Mouse (Mus musculus): ENCODE results near the gene Satb2. TPM values are rescaled to one million over a fixed set of nuclear protein-coding genes. Genes with fewer than 3 reads are reported as not detected.

Gene Satb2
- total and polyA plus RNA-seq, 3 experiments = not detected

DNA sequence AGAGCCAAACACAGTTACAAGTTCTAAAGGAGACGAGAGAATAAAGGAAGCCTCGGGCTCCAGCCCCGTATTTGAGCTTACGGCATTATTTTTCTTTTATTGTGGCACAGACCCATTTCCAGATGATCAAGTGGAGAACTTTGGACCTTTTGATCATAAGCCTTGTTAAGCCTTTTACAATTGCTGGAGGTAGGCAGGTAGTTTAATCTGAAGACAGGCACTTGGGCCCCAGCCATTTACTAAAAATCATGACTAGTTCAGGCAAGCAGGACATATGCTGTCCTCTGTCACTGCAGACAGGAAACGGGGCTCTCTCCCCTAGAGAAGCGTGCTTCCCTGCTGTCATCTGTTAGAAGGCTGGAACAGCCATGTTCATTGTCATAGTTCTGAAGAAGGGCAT is 26.9 kb downstream of the Satb2 start:
- H3K4me3 ChIP-seq (ENCODE audit: control insufficient read depth in 1 of 2, insufficient read depth in 1 of 2, low read depth in 2 of 2, low read length in 2 of 2) = no peak overlapping the region
- TF ChIP-seq E2F4 (IDR thresholded peaks at IDR 0.05; ENCODE audit: borderline replicate concordance, low read depth, low read length) (no peak), TCF12 (IDR thresholded peaks at IDR 0.05; ENCODE audit: low read depth, low read length) (no peak), UBTF (IDR thresholded peaks at IDR 0.05; ENCODE audit: borderline replicate concordance, insufficient read depth, low read depth, low read length) (no peak), MYC (IDR thresholded peaks at IDR 0.05; ENCODE audit: low read depth, low read length) (no peak)
- no peaks in the 10 kb centered on the region for H3K9me3 ChIP-seq (replicated peaks; ENCODE audit: insufficient read depth, low read length)
- no peak overlapping the region for H3K27ac ChIP-seq (ENCODE audit: control insufficient read depth, low read depth, low read length)
- no peaks in the 10 kb centered on the region for H3K27me3 ChIP-seq (ENCODE audit: control insufficient read depth in 1 of 2, insufficient read depth in 2 of 2, low read length in 2 of 2)
- no peaks in the 10 kb centered on the region for H3K79me2 ChIP-seq (ENCODE audit: control insufficient read depth, insufficient read depth, low read length, poor library complexity)
- no peak overlapping the region for H3K9ac ChIP-seq (ENCODE audit: control insufficient read depth, low read depth, low read length, poor library complexity, severe bottlenecking)
- DNase-seq (ENCODE audit: low read depth, low spot score) = no peak
- no peaks in the 10 kb centered on the region for H3K36me3 ChIP-seq (ENCODE audit: control insufficient read depth in 1 of 2, insufficient read depth in 2 of 2, low read length in 2 of 2)
- H3K4me1 ChIP-seq (ENCODE audit: control insufficient read depth in 1 of 2, insufficient read depth in 2 of 2, low read length in 2 of 2) = no peaks in the 10 kb centered on the region

DNA sequence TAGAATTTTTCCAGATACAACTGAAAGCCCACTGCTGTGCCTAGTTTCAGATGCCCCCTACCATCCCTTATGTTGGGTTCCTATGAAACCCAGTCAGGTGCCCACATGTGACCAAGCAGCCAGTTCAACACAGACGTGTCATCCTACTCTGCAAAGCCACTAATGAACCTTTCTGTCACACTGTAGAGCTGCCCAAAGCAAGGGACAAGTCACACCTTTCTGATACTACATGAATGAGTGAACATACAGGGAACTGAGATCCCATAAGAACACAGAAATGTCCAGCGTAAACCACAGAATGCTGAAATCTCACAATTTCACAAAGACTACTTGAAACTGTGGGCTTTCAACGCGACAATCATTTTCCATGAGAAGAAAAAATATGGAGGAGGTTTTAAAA is 39.0 kb downstream of the Satb2 start:
- no peaks in the 10 kb centered on the region for H3K36me3 ChIP-seq (ENCODE audit: control insufficient read depth in 1 of 2, insufficient read depth in 2 of 2, low read length in 2 of 2)
- no peaks in the 10 kb centered on the region for H3K9me3 ChIP-seq (replicated peaks; ENCODE audit: insufficient read depth, low read length)
- H3K4me1 ChIP-seq (ENCODE audit: control insufficient read depth in 1 of 2, insufficient read depth in 2 of 2, low read length in 2 of 2) = no peaks in the 10 kb centered on the region
- H3K79me2 ChIP-seq (ENCODE audit: control insufficient read depth, insufficient read depth, low read length, poor library complexity) = no peaks in the 10 kb centered on the region
- no peak overlapping the region for H3K9ac ChIP-seq (ENCODE audit: control insufficient read depth, low read depth, low read length, poor library complexity, severe bottlenecking)
- TF ChIP-seq MXI1 (IDR thresholded peaks at IDR 0.05; ENCODE audit: low read depth, low read length) = no peak
- TF ChIP-seq ETS1 (IDR thresholded peaks at IDR 0.05; ENCODE audit: low read depth, low read length) = no peak
- no peak for TF ChIP-seq USF1 (IDR thresholded peaks at IDR 0.05; ENCODE audit: low read depth, low read length)
- no peak for TF ChIP-seq SIN3A (IDR thresholded peaks at IDR 0.05; ENCODE audit: low read length)
- H3K27ac ChIP-seq (ENCODE audit: control insufficient read depth, low read depth, low read length) = no peak overlapping the region
- H3K27me3 ChIP-seq (ENCODE audit: control insufficient read depth in 1 of 2, insufficient read depth in 2 of 2, low read length in 2 of 2) = no peaks in the 10 kb centered on the region
- DNase-seq (ENCODE audit: low read depth, low spot score) = no peak
- H3K4me3 ChIP-seq (ENCODE audit: control insufficient read depth in 1 of 2, insufficient read depth in 1 of 2, low read depth in 2 of 2, low read length in 2 of 2) = no peak overlapping the region

DNA sequence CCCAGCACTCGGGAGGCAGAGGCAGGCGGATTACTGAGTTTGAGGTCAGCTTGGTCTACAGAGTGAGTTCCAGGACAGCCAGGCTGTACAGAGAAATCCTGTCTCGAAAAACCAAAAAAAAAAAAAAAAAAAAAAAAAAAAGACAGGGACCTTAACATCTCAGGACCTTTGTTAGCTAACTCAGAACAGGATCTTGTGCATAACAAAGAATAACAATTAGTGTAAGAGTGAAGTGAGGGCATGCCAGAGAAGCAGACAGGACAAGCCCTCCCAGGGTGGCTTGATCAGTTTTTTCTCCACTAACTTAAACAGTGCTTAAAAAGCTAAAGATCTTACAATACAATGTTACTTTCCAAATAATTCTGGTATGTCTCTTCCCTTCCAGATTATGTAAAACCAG is 40.0 kb downstream of the Satb2 start:
- H3K27me3 ChIP-seq (ENCODE audit: control insufficient read depth in 1 of 2, insufficient read depth in 2 of 2, low read length in 2 of 2) = no peaks in the 10 kb centered on the region
- H3K79me2 ChIP-seq (ENCODE audit: control insufficient read depth, insufficient read depth, low read length, poor library complexity) = no peaks in the 10 kb centered on the region
- no peak for DNase-seq (ENCODE audit: low read depth, low spot score)
- H3K4me1 ChIP-seq (ENCODE audit: control insufficient read depth in 1 of 2, insufficient read depth in 2 of 2, low read length in 2 of 2) = no peaks in the 10 kb centered on the region
- H3K4me3 ChIP-seq (ENCODE audit: control insufficient read depth in 1 of 2, insufficient read depth in 1 of 2, low read depth in 2 of 2, low read length in 2 of 2) = no peak overlapping the region
- no peak overlapping the region for H3K27ac ChIP-seq (ENCODE audit: control insufficient read depth, low read depth, low read length)
- no peak for TF ChIP-seq NELFE (IDR thresholded peaks at IDR 0.05; ENCODE audit: low read depth, low read length)
- TF ChIP-seq ETS1 (IDR thresholded peaks at IDR 0.05; ENCODE audit: low read depth, low read length) = no peak
- TF ChIP-seq MEF2A (IDR thresholded peaks at IDR 0.05; ENCODE audit: extremely low read depth, insufficient replicate concordance, low read depth, low read length, poor library complexity, severe bottlenecking) = no peak
- no peak for TF ChIP-seq USF1 (IDR thresholded peaks at IDR 0.05; ENCODE audit: low read depth, low read length)
- no peak for TF ChIP-seq JUND (IDR thresholded peaks at IDR 0.05; ENCODE audit: low read depth, low read length)
- TF ChIP-seq UBTF (IDR thresholded peaks at IDR 0.05; ENCODE audit: borderline replicate concordance, insufficient read depth, low read depth, low read length) = no peak
- H3K9me3 ChIP-seq (replicated peaks; ENCODE audit: insufficient read depth, low read length) = no peaks in the 10 kb centered on the region
- no peak overlapping the region for H3K9ac ChIP-seq (ENCODE audit: control insufficient read depth, low read depth, low read length, poor library complexity, severe bottlenecking)
- no peaks in the 10 kb centered on the region for H3K36me3 ChIP-seq (ENCODE audit: control insufficient read depth in 1 of 2, insufficient read depth in 2 of 2, low read length in 2 of 2)

Data from MEL (cell line).